Mouse (Mus musculus) testis, adult 2 months (tissue): ENCODE measurements around the gene Ergic1.

Experiments used
- CTCF ChIP-seq: fragments of 200-500 bp; IDR thresholded peaks from 2 replicates; pipeline ENCODE4 v1.5.1; 2012; ENCODE audit warnings: low read depth, mild to moderate bottlenecking, inconsistent platforms, low read length, moderate library complexity; ENCODE audit not compliant: control insufficient read depth, insufficient read depth, insufficient replicate concordance
- POLR2A ChIP-seq: fragments of 200-500 bp; IDR thresholded peaks from 2 replicates; pipeline ENCODE4 v1.6.1; 2012; ENCODE audit warnings: low read depth, mild to moderate bottlenecking, inconsistent platforms, low read length, moderate library complexity; ENCODE audit not compliant: control insufficient read depth

GRCm38 (mm10) chr17:26544319-26544963, 16.8 kb upstream of the Ergic1 start:
- TF ChIP-seq POLR2A (no peak), CTCF (no peak)
